Mouse (Mus musculus) spleen, postnatal 0 days (tissue): ENCODE results near the gene Sh3pxd2a. TPM values are rescaled to one million over a fixed set of nuclear protein-coding genes. Genes with fewer than 3 reads are reported as not detected.

Experiments used
- polyA plus RNA-seq: library from polyadenylated mRNA; unstranded; fragments of >200 nt; fragmentation: Nextera tagmentation; extraction: Ambion mirVana; gene quantifications from 2 replicates; pipeline ENCODE4 v1.2.1, GENCODE M21; 2015

Gene Sh3pxd2a
- polyA plus RNA-seq, result 2.3 and 3.0 TPM in 2 replicates

DNA sequence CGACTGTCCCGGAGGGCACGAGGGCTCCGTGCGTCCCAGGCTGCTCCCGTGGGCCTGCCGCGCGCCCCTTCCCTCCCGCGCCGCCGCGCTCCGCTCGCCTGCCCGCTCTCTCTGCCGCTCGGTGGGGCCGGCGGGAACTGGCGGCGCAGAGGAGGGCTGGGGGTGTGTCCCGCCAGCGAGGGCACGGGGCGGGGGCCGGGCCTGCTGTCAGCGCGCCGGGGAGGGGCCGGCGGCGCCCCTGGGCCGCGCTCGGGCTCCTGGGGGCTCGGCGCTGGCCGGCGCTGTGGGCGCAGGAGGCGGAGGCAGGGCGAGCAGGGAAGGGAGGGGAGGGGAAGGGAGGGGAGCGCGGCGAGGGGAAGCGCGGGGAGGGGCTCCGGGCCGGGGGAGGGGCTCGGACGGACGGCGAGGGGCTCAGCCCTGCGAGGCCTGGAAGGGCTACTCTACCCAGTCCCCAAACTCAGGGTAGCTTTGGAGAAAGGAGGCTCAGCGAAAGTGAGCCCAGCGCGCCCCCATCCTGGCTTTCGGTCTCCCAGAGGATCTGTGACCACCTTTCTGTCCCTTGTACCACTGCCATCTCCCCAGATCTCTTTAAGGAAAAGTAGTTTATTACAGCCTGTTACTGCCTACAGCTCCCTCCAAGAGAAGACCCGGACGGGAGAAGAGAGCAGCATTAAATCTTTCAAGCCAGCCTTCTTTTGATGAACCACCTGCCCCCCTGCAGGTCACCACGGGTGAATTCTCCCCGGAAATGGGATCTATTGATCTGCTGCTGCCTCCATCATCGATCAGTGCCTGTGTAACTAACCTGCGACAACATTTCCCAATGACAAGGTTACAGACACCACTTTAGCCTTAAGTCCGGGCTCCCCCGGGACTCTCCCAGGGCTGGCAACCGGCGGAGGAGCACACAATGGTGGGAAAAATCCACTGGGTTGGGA lies at the start of gene Sh3pxd2a:
Gene Sh3pxd2a (minus strand): TSS at position 98 of the 938 bp plus-strand sequence.

Other genes with a start within 250 kb of the Sh3pxd2a start
- 17.0 and 18.6 TPM in 2 replicates for gene Stn1, start 73.1 kb upstream of the Sh3pxd2a start, polyA plus RNA-seq
- 14.3 and 16.7 TPM in 2 replicates for gene Slk, start 115.3 kb upstream of the Sh3pxd2a start, polyA plus RNA-seq
- gene Col17a1, start 227.7 kb upstream of the Sh3pxd2a start, polyA plus RNA-seq, result 0.07 and 0.22 TPM in 2 replicates